Mouse (Mus musculus) thymus, adult 2 months (tissue): ENCODE results near the gene Shroom3. TPM values are rescaled to one million over a fixed set of nuclear protein-coding genes. Genes with fewer than 3 reads are reported as not detected.

Experiments used
- DNase-seq: peaks from one replicate; pipeline ENCODE4 v3.0.0; 2021
- H3K27ac ChIP-seq: fragments of 200-500 bp; 2 replicates; pipeline ENCODE4 v1.5.1; 2012; ENCODE audit warnings: low read length, control low read depth; ENCODE audit not compliant: control insufficient read depth, insufficient read depth
- H3K27me3 ChIP-seq: fragments of 200-500 bp; 2 replicates; pipeline ENCODE4 v1.6.1; 2012; ENCODE audit warnings: mild to moderate bottlenecking, low read length, moderate library complexity, mixed read lengths; ENCODE audit not compliant: control insufficient read depth, insufficient read depth
- H3K36me3 ChIP-seq: fragments of 200-500 bp; 2 replicates; pipeline ENCODE4 v1.6.1; 2012; ENCODE audit warnings: mild to moderate bottlenecking, low read length, moderate library complexity; ENCODE audit not compliant: control insufficient read depth, insufficient read depth
- H3K4me1 ChIP-seq: fragments of 200-500 bp; replicated peaks from 2 replicates; pipeline ENCODE4 v1.6.1; 2012; ENCODE audit warnings: low read length; ENCODE audit not compliant: control insufficient read depth, insufficient read depth
- H3K4me3 ChIP-seq: fragments of 200-500 bp; 2 replicates; pipeline ENCODE4 v1.5.1; 2012; ENCODE audit warnings: mild to moderate bottlenecking, low read length, control low read depth, moderate library complexity; ENCODE audit not compliant: control insufficient read depth, insufficient read depth
- CTCF ChIP-seq: fragments of 200-500 bp; IDR thresholded peaks from 2 replicates; pipeline ENCODE4 v1.5.1; 2012; ENCODE audit warnings: mild to moderate bottlenecking, control low read depth, low read length, moderate library complexity, borderline replicate concordance; ENCODE audit not compliant: control insufficient read depth, poor library complexity, insufficient read depth; ENCODE audit errors: extremely low read depth
- POLR2A ChIP-seq: fragments of 200-500 bp; IDR thresholded peaks from 2 replicates; pipeline ENCODE4 v1.6.1; 2012; ENCODE audit warnings: mild to moderate bottlenecking, low read length, control low read depth, moderate library complexity; ENCODE audit not compliant: control insufficient read depth, poor library complexity, insufficient read depth; ENCODE audit errors: extremely low read depth
- WGBS: fragments of 180-500 bp; shearing (Covaris S2); methylation state at CpG from one replicate; pipeline ENCODE4 v1.1.7; 2018; 5-methylcytosine and 5-hydroxymethylcytosine counted together
- polyA plus RNA-seq: library from polyadenylated mRNA; depleted of rRNA; stranded (reverse); fragments of >200 nt; gene quantifications from 2 replicates; pipeline ENCODE4 v1.2.3, GENCODE M21; 2012

Gene Shroom3
- polyA plus RNA-seq, 1 experiment = 4.0 TPM

DNA sequence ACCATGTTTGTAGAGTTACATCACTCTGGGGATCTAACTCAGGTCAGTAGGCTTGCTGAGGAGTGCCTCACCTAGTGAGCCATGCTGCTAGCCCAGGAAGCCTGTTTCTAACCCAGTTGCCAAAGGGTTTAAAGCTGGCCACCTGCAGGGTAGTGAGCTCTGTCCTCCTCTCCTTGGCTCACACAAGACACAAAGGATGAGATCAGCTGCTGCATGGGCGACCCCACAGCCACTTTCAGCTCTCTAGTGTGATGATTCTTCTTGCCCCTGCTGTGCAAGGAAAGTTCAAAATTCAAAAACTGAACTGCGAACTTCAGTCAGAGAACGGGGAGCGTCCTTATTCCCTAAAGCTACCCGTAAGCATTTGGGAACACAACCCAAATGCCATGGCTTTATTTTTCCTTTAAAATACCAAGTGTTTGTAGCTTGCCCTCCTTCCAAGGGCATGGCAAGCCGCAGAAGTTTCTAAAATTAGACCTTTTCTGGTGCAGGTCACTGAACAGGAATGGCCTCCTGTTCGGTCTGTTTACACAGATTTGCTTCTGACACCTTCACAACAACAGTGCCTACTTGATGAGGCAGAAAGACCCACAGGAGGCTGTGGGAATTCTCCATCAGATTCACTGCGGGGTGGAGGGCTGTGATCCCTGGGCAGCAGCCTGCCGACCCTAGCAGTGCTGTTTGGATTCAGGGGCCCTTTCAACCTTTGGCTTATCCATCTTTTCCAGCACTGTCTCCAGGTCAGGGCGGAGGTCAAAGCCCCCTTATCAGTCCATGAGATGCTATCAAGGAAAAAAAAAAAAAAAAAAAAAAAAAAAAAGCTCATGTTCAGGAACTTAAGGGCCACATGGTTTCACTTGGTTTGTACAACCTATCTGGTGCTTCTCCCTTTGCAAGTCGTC is 113.1 kb downstream of the Shroom3 start:
- Histone ChIP-seq H3K36me3 (no peaks in the 10 kb centered on the region), H3K27me3 (no peaks in the 10 kb centered on the region), H3K4me1 (no peaks in the 10 kb centered on the region), H3K27ac (no peak overlapping the region), H3K4me3 (no peak overlapping the region)
- 84% methylated on average over 11 of the region's 11 CpGs for WGBS
- no peak for DNase-seq
- TF ChIP-seq POLR2A (no peak), CTCF (no peak)

GRCm38 (mm10) chr5:92797981-92798380 is 114.7 kb downstream of the Shroom3 start:
- DNase-seq = no peak
- H3K4me1 ChIP-seq = no peaks in the 10 kb centered on the region
- TF ChIP-seq CTCF (no peak), POLR2A (no peak)
- 60% methylated on average over 3 of the region's 3 CpGs for WGBS
- H3K4me3 ChIP-seq = no peak overlapping the region
- H3K27me3 ChIP-seq = no peaks in the 10 kb centered on the region
- H3K36me3 ChIP-seq = no peaks in the 10 kb centered on the region
- no peak overlapping the region for H3K27ac ChIP-seq

DNA sequence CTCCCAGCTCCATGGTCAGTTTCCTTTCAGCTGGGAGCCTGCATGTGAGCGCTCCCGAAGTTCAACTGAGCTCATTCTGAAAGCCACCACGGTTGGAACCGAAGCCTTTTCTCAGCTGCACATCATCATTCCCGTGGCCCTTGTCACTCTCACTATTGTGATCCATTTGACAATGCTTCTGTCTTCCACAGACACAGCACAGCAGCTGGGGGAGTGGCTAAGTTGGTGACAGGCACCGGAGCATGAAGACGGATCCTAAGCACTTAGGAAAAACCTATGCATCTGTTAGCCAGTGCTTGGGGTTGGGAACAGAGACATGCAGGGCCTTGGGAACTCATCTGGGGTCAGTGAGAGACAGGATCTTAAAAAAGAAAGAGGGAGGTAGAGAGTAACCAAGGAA is 121.1 kb downstream of the Shroom3 start:
- no peaks in the 10 kb centered on the region for H3K4me1 ChIP-seq
- no peak overlapping the region for H3K4me3 ChIP-seq
- no peak overlapping the region for H3K27ac ChIP-seq
- WGBS = 81% methylated on average over 7 of the region's 7 CpGs
- DNase-seq = no peak
- TF ChIP-seq CTCF (no peak), POLR2A (no peak)
- H3K36me3 ChIP-seq = no peaks in the 10 kb centered on the region
- H3K27me3 ChIP-seq = peaks cover 4% of the 10 kb centered on the region; the same call in 1 of the 2 replicates

DNA sequence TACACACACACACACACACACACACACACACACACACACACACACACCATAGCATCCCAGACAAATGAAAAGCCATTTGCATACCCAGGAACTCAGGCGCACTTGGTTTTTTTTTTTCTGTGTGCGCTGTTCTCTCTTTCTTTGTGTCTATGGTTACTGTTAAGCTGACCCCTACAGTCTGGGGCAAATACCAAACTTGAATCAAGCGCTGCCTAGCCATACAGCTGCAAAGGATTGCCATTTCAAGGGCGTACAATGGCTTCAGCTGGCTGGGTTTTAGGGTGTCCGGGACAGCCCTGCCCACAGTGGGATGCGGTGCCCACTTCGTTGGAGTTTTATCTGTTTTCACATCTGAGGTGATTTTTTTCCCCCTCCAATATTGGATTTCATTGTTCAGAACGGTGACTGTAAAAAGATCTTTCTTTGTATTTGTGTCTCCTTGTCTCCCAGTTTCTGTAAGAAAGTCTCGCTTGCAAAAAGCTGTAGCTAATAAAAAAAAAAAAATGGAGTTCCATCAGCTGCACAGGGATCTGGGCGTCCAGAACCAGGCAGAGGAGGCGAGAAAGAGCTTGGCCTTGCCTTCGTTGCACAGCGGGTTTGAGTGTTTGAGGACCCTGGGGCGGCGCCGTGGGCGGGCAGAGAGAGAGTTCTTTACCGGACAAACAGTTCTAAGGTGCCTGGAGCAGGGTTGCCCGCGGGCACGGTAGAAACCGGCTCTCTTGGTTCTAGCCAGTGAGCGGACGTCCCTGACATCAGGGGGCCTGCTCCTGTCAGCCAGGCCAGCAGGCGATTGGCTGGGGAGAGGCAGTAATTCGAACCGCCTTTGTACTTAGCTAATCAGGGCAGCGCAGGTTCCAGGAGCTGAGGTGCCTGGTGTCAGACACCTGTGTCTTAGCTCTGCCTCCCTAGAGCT is 125.5 kb downstream of the Shroom3 start:
- no peak overlapping the region for H3K4me3 ChIP-seq
- H3K4me1 ChIP-seq = no peaks in the 10 kb centered on the region
- H3K27ac ChIP-seq = no peak overlapping the region
- no peaks in the 10 kb centered on the region for H3K36me3 ChIP-seq
- 21% methylated on average over 28 of the region's 28 CpGs for WGBS
- DNase-seq = no peak
- TF ChIP-seq CTCF = no peak
- TF ChIP-seq POLR2A = no peak
- H3K27me3 ChIP-seq = peaks cover 4% of the 10 kb centered on the region; the same call in 1 of the 2 replicates

- H3K27me3 ChIP-seq = peaks cover 4% of the 10 kb centered on the region; the same call in 1 of the 2 replicates
- TF ChIP-seq CTCF = no peak
- TF ChIP-seq POLR2A = no peak
- no peaks in the 10 kb centered on the region for H3K36me3 ChIP-seq
- 60% methylated on average over 13 of the region's 13 CpGs for WGBS
- H3K4me3 ChIP-seq = no peak overlapping the region
- no peak for DNase-seq
- no peak overlapping the region for H3K27ac ChIP-seq
- H3K4me1 ChIP-seq = no peaks in the 10 kb centered on the region
Measured at GRCm38 (mm10) chr5:92809416-92809750, 126.1 kb downstream of the Shroom3 start.

DNA sequence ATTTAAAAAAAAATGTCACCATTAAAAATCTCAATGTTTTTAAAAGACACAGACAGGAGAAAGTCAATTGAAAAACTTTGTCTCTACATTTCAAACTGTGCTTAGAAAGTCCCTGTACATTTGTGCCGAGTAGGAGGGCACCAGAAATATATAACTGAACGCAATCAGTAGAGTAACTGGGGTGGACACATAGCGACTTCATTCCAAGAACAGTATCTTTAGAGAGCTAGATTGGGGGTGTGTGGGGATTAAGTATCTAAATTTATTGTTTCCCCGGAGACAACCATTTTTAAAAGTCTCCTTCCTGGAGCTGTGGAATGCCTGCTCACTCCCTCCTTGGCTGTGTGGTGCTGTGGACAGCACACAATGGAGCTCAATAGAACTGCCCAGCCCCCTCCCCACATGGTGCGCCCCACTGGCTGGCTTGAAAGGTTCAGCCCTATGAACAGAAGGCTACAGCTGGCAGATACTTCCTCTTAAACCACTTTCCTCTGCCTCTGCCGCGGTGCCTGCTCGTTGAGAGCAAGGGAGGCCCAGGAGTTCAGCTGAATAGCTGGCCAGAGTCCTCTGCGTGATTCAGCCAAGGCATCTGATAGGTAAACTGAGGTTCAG is 127.8 kb downstream of the Shroom3 start:
- H3K4me3 ChIP-seq = no peak overlapping the region
- no peak for DNase-seq
- TF ChIP-seq POLR2A (no peak), CTCF (no peak)
- H3K36me3 ChIP-seq = no peaks in the 10 kb centered on the region
- H3K27ac ChIP-seq = no peak overlapping the region
- no peaks in the 10 kb centered on the region for H3K4me1 ChIP-seq
- H3K27me3 ChIP-seq = peaks cover 4% of the 10 kb centered on the region; the same call in 1 of the 2 replicates
- WGBS = 13% methylated on average over 9 of the region's 9 CpGs
